Mouse (Mus musculus): ENCODE results near the gene Cacna1c. TPM values are rescaled to one million over a fixed set of nuclear protein-coding genes. Genes with fewer than 3 reads are reported as not detected.

Gene Cacna1c
- total RNA-seq (2023): under 1 TPM; 0.07 to 0.13 TPM

GRCm38 (mm10) chr6:119196382-119197305, at the start of gene Cacna1c:
TSS of gene Cacna1c (minus strand) at chr6:119196418.

GRCm38 (mm10) chr6:119236241-119236640, 40.0 kb upstream of the Cacna1c start, which contains the start of gene Cacna2d4:
TSS of gene Cacna2d4 (plus strand) at chr6:119236526.

GRCm38 (mm10) chr6:119175078-119175853, 21.0 kb downstream of the Cacna1c start, which contains the start of gene Dcp1b:
TSS of gene Dcp1b (plus strand) at chr6:119175253.

DNA sequence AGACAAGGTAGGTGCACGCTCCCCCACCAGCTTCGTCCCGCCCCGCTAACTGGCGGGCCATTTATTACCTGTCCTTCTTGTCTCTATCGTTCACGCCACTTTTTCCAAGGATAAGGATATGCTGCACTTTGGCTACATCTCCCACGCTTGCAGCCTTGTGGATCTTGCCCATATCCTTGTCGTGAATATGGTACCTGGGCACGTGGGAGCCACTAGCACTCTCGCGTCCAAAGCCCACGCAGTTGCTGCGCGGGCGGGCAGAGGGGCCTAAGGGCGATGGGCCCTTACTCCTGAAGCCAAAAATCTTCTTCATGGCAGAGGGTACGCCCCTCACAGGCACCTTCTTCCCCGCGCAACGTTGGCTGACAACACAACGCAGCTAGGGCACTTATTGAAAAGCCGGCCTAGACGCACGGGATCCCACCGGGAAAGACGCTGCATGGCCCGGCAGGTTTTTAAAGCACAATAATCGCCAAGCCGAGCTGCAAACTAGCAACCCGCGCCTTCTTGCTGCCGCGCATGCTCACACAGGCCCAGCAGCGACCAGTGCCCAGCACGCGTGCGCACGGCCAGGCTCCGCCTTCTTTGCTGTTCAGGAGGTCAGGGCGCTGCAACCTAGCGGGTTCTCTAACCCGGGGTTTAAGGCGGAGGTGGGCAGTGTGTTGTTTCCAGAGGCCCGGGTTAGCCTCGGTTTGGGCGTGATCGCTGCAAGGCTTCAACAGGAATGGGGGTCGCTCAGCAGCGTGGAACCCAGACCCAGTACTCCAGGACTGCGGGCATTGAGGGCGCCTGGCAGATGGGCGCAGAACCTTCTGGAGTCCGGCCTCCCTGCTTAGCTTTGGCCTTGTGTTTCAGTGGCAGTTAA, 634.2 kb downstream of the Cacna1c start, which contains the start of gene Ankrd26:
Gene Ankrd26, minus strand, starts transcription at position 482 of the 865 bp plus-strand sequence.

Other genes starting within 250 kb of the Cacna1c start
- 1 to 10 TPM; 6.0 to 7.3 TPM for gene Dcp1b, start 21.2 kb downstream of the Cacna1c start, total RNA-seq (2023)
- not detected for gene Cacna2d4, start 40.1 kb upstream of the Cacna1c start, total RNA-seq (2023)
- not detected for gene Lrtm2, start 134.3 kb upstream of the Cacna1c start, total RNA-seq (2023)
- 10 to 100 TPM; 71.7 to 76.5 TPM for gene Adipor2, start 221.3 kb upstream of the Cacna1c start, total RNA-seq (2023)